Mouse (Mus musculus): ENCODE data around the gene Orai2. TPM values are rescaled to one million over a fixed set of nuclear protein-coding genes. Genes with fewer than 3 reads are reported as not detected.
"Not testable (repeated sequence)": the region's sequence is repeated elsewhere in the genome, so short reads cannot be mapped to it uniquely, and the experiment has no call there.

Gene Orai2
- total RNA-seq, 1 experiment from 2014 or later: 2.5 TPM

DNA sequence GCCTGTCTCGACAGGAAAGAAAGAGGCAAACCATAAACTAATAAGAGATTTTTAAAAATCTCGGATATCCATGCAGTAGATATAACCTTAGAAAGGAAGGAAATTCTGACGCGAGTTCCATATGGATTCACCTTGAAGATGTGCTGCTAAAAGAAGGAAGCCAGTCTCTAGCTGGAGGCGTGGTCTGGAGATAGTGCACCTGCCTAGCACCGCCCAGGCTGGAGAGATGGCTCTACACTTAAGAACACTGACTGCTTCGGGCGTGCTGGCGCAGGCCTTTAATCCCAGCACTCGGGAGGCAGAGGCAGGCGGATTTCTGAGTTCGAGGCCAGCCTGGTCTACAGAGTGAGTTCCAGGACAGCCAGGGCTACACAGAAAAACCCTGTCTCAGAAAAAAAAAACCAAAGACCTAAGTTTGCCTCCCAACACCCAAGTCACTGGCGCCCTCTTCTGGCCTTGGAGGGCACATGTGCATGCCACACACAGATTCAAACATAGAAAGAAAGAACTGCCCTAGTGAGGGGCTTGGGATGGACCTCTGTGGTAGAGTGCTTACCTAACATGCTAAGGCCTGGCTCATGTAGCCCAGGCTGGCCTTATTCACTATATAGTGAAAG is 32.7 kb downstream of the Orai2 start:
- DNase-seq: peak; percentile 46

DNA sequence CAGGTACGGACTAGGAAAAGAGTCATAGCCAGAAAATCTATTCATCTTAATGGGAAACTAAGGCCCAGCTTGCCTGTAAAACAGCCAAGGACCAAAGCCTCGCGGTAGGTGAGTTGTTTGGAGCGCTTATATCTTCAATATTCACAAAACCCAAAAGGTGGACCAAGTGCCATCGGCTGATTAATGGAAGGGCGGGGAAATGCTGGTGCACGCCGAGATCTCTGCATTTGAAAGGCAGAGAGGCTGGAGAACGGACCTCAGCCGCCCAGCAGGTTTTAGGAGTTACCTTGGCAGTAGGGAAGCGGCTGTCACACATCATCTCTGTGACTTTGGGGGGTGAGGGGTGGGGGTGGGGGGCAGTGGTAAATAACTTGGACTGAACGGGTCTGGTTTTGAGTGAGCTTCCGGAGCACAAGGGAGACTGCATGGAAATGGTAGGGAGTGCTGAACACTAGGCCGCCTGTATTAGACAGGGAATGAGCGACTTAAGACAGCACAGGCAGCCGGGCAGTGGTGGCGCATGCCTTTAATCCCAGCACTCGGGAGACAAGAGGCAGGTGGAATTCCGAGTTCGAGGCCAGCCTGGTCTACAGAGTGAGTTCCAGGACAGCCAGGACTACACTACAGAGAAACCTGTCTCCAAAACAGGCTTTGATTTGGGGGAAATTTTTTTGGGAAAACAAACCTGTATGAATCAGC is 34.1 kb downstream of the Orai2 start:
- DNase-seq: no peak

DNA sequence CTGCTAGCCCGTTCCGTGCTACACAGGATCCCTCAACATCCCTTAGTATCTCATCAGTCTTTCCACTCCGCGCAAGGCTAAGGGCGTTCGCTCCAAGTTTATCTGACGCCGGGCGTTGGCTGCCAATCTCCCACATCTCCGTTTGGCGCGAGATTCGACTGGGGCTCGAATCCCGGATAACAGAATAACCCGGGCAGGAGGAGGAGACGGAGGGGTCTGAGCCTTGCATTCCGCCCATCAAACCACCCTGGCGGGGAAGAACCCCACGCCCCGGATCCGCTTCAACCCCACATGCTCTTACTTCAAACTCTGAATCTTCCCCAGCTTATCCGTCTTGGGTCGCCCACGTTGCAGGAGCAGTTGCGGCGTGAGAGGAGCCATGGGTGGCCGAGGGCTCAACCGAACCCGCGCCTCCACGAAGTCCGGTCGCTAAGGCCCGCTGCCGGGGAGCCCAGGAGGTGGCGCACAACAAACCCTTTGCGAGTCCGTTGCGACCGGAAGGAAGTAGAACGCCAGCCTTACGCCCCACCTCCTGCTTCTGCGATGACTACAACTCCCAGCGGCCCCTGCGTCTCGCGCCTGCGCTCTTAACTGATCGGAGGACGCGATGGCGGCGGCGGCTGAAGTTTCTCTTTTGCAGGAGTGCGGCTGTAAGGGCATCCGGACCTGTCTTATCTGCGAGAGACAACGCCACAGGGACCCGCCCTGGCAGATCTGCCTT is 34.8 kb downstream of the Orai2 start, which contains the start of the genes Lrwd1 and Alkbh4:
Gene Lrwd1, minus strand, starts transcription at position 504 of the 721 bp plus-strand sequence.
Gene Alkbh4, plus strand, starts transcription at position 576 of the 721 bp plus-strand sequence.
- peak; percentile 94 for DNase-seq

DNA sequence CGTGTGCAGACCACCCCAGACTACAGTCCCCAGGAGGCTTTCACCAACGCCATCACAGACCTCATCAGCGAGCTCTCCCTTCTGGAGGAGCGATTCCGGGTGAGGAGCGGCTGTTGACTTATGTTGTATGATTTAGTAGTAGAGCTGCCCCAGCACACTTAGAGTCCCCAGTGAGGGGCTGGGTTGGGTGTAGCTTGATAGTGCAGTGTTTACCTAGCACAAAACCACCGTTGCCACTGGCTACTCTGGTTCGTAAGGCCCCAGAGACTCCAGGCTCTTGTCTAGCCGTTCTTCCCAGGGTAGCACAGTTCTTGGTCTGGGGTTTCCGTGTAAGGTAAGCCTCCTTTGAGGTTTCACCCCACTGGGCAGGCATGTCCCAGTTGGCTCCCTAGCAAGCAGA is 48.3 kb downstream of the Orai2 start:
- no peak for DNase-seq

DNA sequence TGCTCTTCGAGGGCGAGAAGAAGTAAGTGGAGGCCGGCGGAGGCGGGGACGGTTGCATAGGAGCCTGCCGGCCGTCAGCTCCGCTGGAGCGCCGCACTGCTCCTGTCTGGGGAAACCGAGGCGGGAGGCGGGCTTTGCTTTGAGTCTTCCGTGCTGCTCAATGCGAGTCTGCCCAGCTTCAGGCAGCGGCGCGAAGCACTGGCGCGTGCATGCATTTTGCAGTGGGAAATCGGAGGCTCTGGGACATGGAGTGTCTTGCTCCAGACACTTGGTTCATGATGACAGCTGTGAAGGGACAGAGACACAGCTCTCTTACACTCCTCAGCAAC is 53.8 kb downstream of the Orai2 start:
- no peak for DNase-seq

DNA sequence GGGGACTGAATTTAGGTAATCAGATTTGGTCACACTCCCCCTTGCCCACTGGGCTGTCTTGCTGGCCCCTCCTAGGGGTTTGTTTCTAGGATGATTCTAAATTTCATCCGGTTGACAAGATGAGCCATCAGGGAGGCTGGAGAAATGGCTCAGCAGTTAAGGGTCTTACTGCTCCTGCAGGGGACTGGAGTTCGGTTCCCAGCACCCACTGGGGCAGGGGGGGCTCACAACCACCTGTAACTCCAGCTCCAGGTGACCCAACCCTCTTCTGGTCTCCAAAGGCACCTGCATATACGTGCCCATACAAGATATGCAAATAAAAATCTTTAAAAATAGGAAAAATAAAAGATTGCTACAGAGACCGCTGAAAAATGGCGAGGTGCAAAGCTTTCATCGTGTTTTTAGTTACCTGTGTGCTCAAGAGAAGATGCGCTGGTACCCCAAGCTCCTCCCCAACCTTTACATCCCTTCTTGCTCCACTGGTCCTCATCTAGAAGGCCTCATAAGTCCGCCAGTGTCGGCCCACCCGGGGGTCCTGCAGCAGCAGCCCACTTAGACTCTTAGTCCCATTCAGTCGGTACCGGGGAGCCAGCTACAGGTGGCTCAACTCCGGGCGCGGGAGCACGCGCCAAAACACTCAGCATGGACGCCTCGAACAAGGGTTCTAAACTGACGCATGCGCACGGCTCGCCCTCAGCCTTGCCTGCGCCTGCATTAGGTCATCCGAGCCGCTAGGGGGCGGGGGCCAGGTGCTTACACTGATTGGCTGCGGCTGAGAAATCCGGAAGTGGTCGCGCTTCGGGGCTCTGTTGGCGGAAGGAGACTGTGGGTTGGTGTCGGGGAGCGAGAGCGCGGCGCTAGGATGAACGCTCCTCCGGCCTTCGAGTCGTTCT is 54.4 kb downstream of the Orai2 start, which contains the start of gene Polr2j:
Gene Polr2j, plus strand, starts transcription at position 741 of the 893 bp plus-strand sequence.
- DNase-seq: peak; percentile 97

DNA sequence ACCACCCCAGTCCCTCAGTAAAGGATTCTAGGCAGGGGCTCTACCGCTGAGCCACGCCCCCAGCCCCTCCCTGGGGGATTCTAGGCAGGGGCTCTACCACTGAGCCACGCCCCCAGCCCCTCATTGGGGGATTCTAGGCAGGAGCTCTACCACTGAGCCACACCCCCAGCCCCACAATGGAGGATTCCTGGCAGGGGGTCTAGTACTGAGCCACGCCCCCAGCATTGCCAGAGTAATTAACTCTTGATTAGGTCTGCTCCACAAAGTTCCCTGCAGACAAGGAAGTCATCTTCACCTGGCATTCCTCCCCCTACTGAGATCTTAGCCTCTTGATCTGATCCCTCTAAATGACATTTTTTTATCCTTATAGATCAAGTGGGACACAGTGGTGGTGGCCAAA is 57.0 kb downstream of the Orai2 start:
- DNase-seq: not testable (repeated sequence)

DNA sequence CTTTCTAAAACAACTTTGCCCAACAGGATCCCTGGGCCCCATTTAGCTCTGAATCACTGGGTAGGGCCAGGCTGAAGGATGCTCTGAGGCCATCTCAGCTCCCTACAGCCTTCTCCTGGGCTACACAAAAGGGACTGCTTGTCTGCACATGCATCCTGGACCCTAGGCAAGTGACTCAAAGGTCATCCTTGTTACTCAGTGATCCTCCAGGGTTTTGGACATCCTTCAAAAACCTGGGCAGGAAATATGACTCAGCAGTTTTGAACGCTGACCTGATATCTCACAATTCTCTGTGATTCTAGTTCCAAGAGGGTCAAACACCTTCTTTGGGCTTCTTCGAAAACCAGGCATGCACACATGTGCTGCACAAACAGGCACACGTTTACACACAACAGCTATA is 61.5 kb downstream of the Orai2 start:
- no peak for DNase-seq

DNA sequence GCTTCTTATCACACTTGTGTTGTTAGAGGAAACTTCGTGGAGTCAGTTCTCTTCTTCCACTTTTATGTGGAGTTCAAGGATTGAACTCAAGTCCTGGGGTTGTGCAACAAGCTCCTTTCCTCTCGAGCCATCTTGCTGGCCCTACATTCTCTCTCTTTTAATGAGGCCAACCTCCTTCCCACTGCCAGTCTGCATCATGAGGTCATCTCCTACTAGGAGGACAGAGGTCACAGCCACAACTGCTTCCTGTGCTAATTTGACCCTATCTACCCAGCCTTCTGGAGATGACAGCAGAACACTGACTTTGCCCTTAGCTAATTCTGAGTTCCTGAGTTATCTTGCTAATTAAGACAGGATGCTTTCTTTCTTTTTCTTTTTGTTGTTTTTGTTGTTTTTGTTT is 62.0 kb downstream of the Orai2 start:
- no peak for DNase-seq

DNA sequence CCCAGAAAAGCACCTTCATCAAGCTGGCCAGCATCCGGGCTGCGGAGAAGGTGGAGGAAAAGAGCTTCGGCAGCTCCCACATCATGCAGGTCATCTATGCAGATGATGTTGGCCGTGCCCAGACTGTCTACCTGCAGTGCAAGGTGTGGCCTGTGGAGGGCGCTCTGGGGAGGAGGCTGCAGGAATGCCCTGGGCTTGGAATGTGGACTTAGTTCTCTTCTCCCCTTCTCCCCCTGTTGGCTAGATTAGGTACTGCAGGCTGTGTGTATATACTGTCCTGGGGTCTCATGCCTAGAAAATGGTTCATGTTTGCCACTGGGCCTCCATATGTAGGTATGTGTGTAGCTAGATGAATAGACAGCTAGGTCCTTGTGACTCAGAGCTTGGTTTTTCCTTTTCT is 66.0 kb downstream of the Orai2 start:
- DNase-seq: no peak

DNA sequence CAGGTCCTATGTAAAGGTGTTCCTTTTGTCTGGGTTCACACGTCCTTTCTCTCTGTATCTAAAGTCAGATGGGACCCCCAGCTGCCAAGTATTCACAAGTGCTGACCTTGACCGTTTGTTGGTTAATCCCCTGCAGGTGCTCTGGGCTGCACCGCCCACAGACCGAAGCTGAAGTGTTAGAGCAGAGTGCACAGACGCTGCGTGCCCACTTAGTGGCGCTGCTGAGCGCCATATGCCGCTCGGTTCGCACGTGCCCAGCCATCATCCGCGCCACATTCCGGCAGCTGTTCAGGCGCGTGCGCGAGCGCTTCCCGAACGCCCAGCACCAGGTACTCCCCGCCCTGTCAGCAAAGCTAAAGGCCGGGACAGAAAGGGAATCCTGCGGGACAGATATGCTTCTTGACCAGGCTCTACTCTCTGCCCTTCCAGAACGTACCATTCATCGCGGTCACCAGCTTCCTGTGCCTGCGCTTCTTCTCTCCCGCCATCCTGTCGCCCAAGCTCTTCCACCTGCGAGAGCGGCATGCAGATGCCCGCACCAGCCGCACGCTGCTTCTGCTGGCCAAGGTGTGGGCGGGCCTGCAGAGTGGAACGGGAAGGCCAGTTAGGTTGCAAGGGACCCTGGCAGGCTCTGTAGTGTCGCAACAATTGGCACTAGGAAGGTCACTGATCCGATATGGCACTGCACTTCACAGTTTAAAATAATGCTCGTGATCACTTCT is 68.3 kb downstream of the Orai2 start:
- DNase-seq: peak; percentile 74

DNA sequence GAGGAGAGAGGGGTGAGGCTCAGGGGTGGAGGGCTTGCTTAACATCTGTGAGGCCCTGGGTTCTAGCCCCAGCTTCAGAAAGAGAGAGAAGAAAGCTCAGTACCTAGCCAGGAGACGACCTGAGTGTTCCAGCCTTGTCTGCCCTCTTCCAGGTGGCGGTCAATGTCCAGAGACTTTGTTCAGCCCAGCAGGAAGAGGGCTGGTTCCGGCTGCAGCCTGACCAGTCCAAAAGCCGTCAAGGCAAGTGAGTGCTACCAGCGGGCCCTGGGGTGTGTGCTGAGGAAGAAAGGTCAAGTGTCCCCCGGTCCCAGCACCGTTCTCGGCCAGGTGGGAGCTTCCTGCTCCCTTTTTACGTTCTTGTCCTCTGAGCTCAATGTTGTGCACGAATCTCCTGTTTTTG is 72.0 kb downstream of the Orai2 start:
- no peak for DNase-seq

Small RNA genes lying within 50 kb of the gene (microRNA-seq; reads per million reads assigned to microRNA genes)
- 1.7 to 2.5 reads per million in 2 experiments for gene Mir7035

Other genes starting within 250 kb of the Orai2 start
- 477 and 524 TPM in 2 replicates for gene Ywhag, start 236.1 kb downstream of the Orai2 start, total RNA-seq (2021)
- 4.3 and 7.9 TPM in 2 replicates for gene Ssc4d, start 196.2 kb downstream of the Orai2 start, total RNA-seq (2021)
- gene Zp3, start 190.6 kb downstream of the Orai2 start, total RNA-seq (2021): not detected in 2 replicates
- gene Dtx2, start 175.9 kb downstream of the Orai2 start, total RNA-seq (2021): 12.4 and 13.4 TPM in 2 replicates
- 1.4 and 3.0 TPM in 2 replicates for gene Upk3b, start 132.2 kb downstream of the Orai2 start, total RNA-seq (2021)
- gene Upk3bl, start 116.2 kb downstream of the Orai2 start, total RNA-seq (2021): not detected in 2 replicates
- 13.8 and 19.1 TPM in 2 replicates for gene Rasa4, start 86.8 kb downstream of the Orai2 start, total RNA-seq (2021)
- 76.9 and 82.2 TPM in 2 replicates for gene Polr2j, start 54.1 kb downstream of the Orai2 start, total RNA-seq (2021)
- 13.8 and 14.3 TPM in 2 replicates for gene Lrwd1, start 34.6 kb downstream of the Orai2 start, total RNA-seq (2021)
- gene Alkbh4, start 34.6 kb downstream of the Orai2 start, total RNA-seq (2021): 8.8 and 9.5 TPM in 2 replicates
- 30.6 and 35.9 TPM in 2 replicates for gene Prkrip1, start 28.2 kb upstream of the Orai2 start, total RNA-seq (2021)
- gene Sh2b2, start 75.8 kb upstream of the Orai2 start, total RNA-seq (2021): 14.2 and 26.8 TPM in 2 replicates